Mouse (Mus musculus) heart, embryonic 13.5 days (tissue): ENCODE results near the gene Ptcd2. TPM values are rescaled to one million over a fixed set of nuclear protein-coding genes. Genes with fewer than 3 reads are reported as not detected.
"Not testable (repeated sequence)": the region's sequence is repeated elsewhere in the genome, so short reads cannot be mapped to it uniquely, and the experiment has no call there.

Experiments
- ATAC-seq: fragments of 200-750 bp; cut with Nextera tagmentation; 2 replicates; pipeline ENCODE4 v1.8.0; 2017; ENCODE audit warnings: moderate TSS enrichment; ENCODE audit not compliant: insufficient number of reproducible peaks, low FRiP score, low TSS enrichment; ENCODE audit errors: extremely low read depth
- H3K27ac ChIP-seq: fragments of 300-500 bp; sonication (generic); replicated peaks from 2 replicates; pipeline ENCODE4 v1.5.1; 2015; ENCODE audit warnings: moderate library complexity, mild to moderate bottlenecking, inconsistent platforms
- H3K27me3 ChIP-seq: fragments of 300-500 bp; sonication (generic); replicated peaks from 2 replicates; pipeline ENCODE4 v1.6.1; 2015; ENCODE audit warnings: mild to moderate bottlenecking, inconsistent platforms
- H3K36me3 ChIP-seq: fragments of 300-500 bp; sonication (generic); 2 replicates; pipeline ENCODE4 v1.6.1; 2015; ENCODE audit warnings: mild to moderate bottlenecking, inconsistent platforms
- H3K4me1 ChIP-seq: fragments of 300-500 bp; sonication (generic); 2 replicates; pipeline ENCODE4 v1.6.1; 2015; ENCODE audit warnings: inconsistent platforms
- H3K4me2 ChIP-seq: fragments of 300-500 bp; sonication (generic); 2 replicates; pipeline ENCODE4 v1.6.1; 2015; ENCODE audit warnings: inconsistent platforms, mild to moderate bottlenecking, moderate library complexity
- H3K4me3 ChIP-seq: fragments of 300-500 bp; sonication (generic); 2 replicates; pipeline ENCODE4 v1.5.1; 2015; ENCODE audit warnings: moderate library complexity, mild to moderate bottlenecking, inconsistent platforms
- H3K9ac ChIP-seq: fragments of 300-500 bp; sonication (generic); 2 replicates; pipeline ENCODE4 v1.6.1; 2015; ENCODE audit warnings: inconsistent platforms, mild to moderate bottlenecking, moderate library complexity
- H3K9me3 ChIP-seq: fragments of 300-500 bp; sonication (generic); 2 replicates; pipeline ENCODE4 v1.6.1; 2016; ENCODE audit warnings: inconsistent platforms
- WGBS: fragments of 180-500 bp; shearing (Covaris S2); methylation state at CpG from one replicate; pipeline ENCODE4 v1.1.7; 2015; ENCODE audit warnings: mixed read lengths; 5-methylcytosine and 5-hydroxymethylcytosine counted together
- polyA plus RNA-seq: library from polyadenylated mRNA; unstranded; fragments of >200 nt; fragmentation: Nextera tagmentation; extraction: Ambion mirVana; gene quantifications from 2 replicates; pipeline ENCODE4 v1.2.1, GENCODE M21; 2015

Gene Ptcd2
- polyA plus RNA-seq, 1 experiment from 2014 or later: 55.3 TPM

DNA sequence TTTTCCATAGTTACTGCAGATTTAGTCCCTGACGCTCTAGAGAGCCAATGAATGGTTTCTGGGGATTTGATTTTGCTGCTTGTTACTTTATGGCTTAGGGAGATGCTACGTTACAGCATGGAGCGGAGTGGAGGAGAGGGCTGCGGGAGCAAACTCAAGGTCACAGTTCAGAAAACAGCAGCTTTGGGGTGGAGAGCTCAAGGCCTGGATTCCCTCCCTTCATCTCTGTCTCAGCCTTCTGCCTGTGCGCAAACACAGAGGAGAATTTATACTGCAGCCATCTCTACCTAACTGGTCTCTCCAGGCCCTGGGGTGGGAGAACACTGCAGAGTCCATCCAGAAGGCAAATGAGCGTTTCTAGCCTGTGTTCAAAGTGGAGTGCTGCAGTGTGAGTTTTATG is 10.6 kb upstream of the Ptcd2 start:
- Histone ChIP-seq H3K4me1 (peaks cover 12% of the 10 kb centered on the region), H3K4me2 (no peak overlapping the region), H3K9ac (no peak overlapping the region; the same call in 1 of the 2 replicates), H3K27ac (no peak overlapping the region), H3K27me3 (no peaks in the 10 kb centered on the region), H3K36me3 (peaks cover 39% of the 10 kb centered on the region), H3K4me3 (no peak overlapping the region), H3K9me3 (no peaks in the 10 kb centered on the region)
- WGBS: 81% methylated on average over 6 of the region's 6 CpGs
- ATAC-seq: no peak

DNA sequence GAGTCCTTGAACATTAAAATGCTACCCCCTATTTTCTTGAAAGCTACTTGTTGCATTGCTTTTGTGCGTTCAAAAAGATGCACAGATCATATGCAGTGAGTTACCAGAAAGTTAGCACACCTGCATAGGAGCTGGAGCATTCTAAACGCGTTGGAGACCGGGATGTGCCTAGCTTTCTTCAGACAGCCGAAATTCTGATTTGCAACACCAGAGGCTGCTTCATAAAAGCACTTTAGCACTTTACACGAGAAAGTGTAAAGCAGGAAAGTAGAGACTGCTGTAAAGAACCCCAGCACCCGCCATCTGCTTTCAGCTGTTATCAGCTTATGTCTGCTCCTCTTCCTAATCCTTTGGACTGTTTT is 9.0 kb upstream of the Ptcd2 start:
- Histone ChIP-seq H3K27me3 (no peaks in the 10 kb centered on the region), H3K36me3 (peaks cover 34% of the 10 kb centered on the region), H3K4me2 (peak overlapping the region; percentile 84), H3K4me1 (peaks cover 12% of the 10 kb centered on the region), H3K4me3 (peak overlapping the region; percentile 58), H3K9ac (peak overlapping the region; percentile 85), H3K27ac (peak overlapping the region; percentile 83), H3K9me3 (no peaks in the 10 kb centered on the region)
- no peak for ATAC-seq
- 7% methylated on average over 7 of the region's 7 CpGs for WGBS

DNA sequence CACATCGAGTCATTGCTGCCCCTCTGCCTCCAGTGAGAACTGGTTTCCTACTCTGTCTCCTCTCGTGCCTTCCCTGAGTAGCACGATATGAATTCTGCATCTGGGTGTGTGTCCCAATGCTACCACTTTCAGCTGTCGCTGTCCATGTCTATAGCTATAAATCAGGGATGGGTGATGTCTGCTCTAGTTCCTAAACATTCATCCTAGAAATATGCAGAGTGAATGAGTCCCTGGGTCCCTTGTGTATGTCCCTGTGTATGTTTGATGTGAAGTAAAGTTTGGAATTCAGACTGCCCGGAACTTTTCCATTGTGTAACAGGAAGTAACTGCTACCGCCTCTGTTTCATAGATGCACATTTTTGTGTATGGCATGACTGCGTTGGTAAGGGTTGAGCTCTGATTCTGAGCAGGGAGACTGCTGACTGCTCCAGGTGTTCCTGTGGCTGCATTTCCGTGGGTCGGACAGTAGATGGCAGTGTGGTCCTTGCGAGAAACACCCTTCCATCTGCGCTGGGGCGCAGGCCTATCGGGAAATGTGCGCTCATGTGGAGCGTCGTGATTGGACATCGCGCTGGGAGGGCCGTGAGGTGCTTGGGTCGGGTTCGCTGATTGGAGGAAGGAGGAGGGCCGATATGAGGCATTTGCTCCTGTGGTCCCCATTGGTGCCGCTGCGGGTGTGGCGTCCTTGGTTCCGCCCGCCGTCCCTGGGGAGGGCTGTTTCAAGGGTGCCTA is 8.4 kb upstream of the Ptcd2 start:
- H3K27me3 ChIP-seq: no peaks in the 10 kb centered on the region
- H3K4me1 ChIP-seq: peaks cover 12% of the 10 kb centered on the region
- WGBS: 11% methylated on average over 28 of the region's 28 CpGs
- peaks cover 35% of the 10 kb centered on the region for H3K36me3 ChIP-seq
- H3K4me3 ChIP-seq: peak overlapping the region; percentile 58
- peak overlapping the region; percentile 85 for H3K9ac ChIP-seq
- H3K27ac ChIP-seq: peak overlapping the region; percentile 83
- no peaks in the 10 kb centered on the region for H3K9me3 ChIP-seq
- H3K4me2 ChIP-seq: peak overlapping the region; percentile 84
- ATAC-seq: peak; percentile 98

DNA sequence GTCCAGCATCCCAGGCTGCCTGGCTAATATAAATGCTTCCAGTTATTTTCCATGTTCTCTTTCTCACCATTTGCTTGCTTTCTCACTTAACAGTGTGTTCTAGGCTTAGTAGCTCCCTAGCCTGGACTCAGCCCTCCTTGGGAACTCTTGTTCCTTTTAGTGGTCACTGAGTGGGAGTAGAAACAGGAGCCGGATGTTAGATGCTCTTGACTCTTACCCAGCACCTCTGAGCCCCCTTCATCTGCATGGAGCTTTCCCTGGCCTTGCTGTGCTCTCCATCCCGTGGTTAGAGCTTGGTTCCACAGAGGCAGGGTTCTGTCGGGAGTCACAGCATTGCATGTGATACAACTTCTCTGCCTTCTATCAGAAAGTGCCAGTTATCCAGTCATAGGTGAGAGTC is 7.1 kb upstream of the Ptcd2 start:
- WGBS: 76% methylated on average over 3 of the region's 3 CpGs
- Histone ChIP-seq H3K4me2 (no peak overlapping the region), H3K36me3 (peaks cover 42% of the 10 kb centered on the region), H3K27me3 (no peaks in the 10 kb centered on the region), H3K4me1 (peaks cover 12% of the 10 kb centered on the region), H3K4me3 (no peak overlapping the region), H3K9me3 (no peaks in the 10 kb centered on the region), H3K9ac (no peak overlapping the region), H3K27ac (no peak overlapping the region)
- ATAC-seq: no peak

DNA sequence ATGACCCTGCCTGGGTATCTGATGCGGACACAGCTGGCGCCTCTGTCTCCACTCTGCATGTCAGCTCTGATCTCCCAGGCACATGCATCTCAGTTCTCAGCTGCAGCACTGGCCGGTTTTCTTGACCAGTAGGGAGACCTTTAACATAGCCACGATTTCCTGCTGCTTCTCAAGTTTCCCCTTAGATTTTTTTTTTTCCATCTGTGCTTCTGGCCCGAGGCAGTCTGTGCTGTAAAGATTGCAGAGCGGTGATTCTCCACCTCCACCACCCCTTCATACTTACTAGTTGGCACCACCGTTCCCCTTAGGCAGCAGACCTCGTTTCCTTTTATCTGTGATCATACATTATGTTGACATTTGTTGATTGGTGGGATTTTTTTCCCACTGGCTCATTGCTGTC is 6.7 kb upstream of the Ptcd2 start:
- Histone ChIP-seq H3K4me2 (no peak overlapping the region), H3K4me3 (no peak overlapping the region), H3K9ac (no peak overlapping the region; the same call in 1 of the 2 replicates), H3K4me1 (peaks cover 12% of the 10 kb centered on the region), H3K27ac (no peak overlapping the region), H3K27me3 (no peaks in the 10 kb centered on the region), H3K9me3 (no peaks in the 10 kb centered on the region), H3K36me3 (peaks cover 41% of the 10 kb centered on the region)
- no peak for ATAC-seq
- WGBS: 62% methylated on average over 8 of the region's 8 CpGs

DNA sequence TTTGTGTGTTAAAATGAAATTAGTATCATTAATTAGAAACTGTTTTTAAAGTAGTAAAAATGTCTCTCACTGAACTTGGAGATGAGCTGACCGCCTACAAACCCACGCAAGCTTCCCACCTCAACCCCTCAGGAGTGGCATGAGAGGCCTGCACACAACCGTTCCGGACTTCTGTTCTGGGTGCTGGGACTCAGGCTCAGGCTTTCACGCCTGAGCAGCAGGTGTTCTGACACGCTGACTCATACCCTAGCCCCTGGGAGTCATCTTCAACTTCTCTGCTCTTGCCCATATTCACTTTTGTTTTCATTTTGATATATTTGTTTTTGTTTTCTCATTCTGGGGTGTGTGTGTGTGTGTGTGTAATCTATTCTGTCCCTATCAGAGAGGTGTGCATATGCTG is 5.5 kb upstream of the Ptcd2 start:
- Histone ChIP-seq H3K4me1 (peaks cover 19% of the 10 kb centered on the region), H3K4me3 (no peak overlapping the region), H3K9ac (no peak overlapping the region), H3K4me2 (no peak overlapping the region), H3K27ac (no peak overlapping the region), H3K9me3 (no peaks in the 10 kb centered on the region), H3K36me3 (peaks cover 36% of the 10 kb centered on the region), H3K27me3 (no peaks in the 10 kb centered on the region)
- WGBS: 91% methylated on average over 6 of the region's 6 CpGs
- ATAC-seq: no peak

DNA sequence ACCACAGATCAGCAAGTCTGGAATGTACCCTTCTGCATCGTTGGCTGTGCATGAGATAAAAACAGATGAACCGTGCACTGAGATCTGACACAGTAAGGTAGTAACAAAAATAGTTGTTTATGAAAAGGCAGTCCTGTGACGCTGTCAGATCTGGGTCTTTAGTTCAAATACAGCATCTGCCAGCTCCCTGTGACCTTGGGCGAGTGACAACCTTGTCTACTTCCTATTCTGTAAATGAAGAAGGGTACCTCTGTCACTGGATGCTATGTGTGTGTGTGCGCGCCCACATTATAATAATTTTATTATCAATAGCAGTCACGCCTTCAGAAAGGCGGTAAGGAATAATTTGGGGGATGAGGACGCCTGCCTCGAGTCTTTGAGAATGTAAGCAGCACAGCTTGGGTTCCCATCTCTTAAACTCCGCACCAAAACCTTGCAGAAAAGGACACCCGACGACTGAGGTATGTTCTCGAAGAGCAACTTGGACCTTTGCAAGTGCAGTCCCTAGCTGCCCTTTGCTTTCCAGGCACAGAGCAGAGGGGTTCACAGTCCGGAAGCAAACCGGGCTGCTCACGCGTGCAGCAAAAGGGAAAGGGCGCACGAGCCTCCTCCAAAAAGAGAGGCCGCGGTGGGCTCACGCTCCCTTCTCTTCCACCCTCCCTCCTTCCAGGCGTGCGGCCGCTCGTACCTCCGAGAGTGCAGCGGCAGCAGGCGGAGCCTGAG is 468 bp downstream of the Ptcd2 start:
- WGBS: 2% methylated on average over 30 of the region's 30 CpGs
- peaks cover 57% of the 10 kb centered on the region for H3K36me3 ChIP-seq

DNA sequence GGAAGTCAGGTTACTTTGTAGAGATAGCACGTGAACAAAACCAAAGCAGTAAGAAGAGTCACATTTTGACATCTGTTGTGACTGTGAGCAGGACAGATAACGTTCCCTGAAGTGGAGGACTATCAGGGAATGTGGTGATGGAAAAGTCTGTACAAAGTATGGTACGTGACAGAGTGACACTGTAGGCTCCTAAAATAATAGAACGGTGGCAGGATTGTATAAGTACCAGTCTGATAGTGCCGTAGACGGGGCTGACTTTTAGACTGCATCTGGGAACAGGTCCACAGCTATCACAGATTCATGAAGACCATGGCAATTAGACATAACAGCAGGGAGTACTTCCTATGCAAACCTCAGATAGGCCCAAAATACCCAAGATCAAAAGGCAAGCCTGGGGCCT is 3.0 kb downstream of the Ptcd2 start:
- H3K4me2 ChIP-seq: no peak overlapping the region
- ATAC-seq: no peak
- H3K27ac ChIP-seq: peak overlapping the region; percentile 83

More for the DNA sequence above, 468 bp downstream of the Ptcd2 start:
- peak overlapping the region; percentile 94 for H3K9ac ChIP-seq
- peaks cover 34% of the 10 kb centered on the region for H3K4me1 ChIP-seq
- no peaks in the 10 kb centered on the region for H3K27me3 ChIP-seq
- ATAC-seq: no peak
- peak overlapping the region; percentile 86 for H3K4me2 ChIP-seq
- peak overlapping the region; percentile 88 for H3K4me3 ChIP-seq
- H3K9me3 ChIP-seq: no peaks in the 10 kb centered on the region
- H3K27ac ChIP-seq: peak overlapping the region; percentile 93

DNA sequence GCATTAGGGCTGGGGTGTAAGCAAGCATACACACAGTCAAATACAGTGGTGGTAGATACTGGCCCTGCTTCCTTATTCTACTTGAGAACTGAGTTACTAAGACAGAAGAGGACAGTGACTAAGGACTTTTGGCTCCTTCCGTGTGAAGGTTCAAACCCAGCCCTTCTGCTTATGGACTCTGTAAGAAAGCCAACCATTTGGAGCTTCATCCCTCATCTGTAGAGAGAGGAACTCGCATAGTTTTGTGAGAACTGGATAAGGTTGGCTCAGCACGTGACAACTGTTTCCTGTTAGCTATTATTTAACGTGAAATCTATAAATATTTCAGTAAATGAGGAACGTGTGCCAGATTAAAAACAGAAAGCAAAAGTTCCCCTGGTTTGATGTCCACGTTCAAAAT is 7.0 kb downstream of the Ptcd2 start:
- ATAC-seq: no peak
- 77% methylated on average over 6 of the region's 6 CpGs for WGBS
- Histone ChIP-seq H3K9me3 (no peaks in the 10 kb centered on the region), H3K4me3 (no peak overlapping the region), H3K27ac (no peak overlapping the region), H3K27me3 (no peaks in the 10 kb centered on the region), H3K4me1 (peaks cover 12% of the 10 kb centered on the region), H3K36me3 (peaks cover 96% of the 10 kb centered on the region), H3K4me2 (no peak overlapping the region), H3K9ac (no peak overlapping the region)

More for the DNA sequence above, 3.0 kb downstream of the Ptcd2 start:
- Histone ChIP-seq H3K36me3 (peaks cover 65% of the 10 kb centered on the region), H3K9me3 (no peaks in the 10 kb centered on the region), H3K9ac (peak overlapping the region; percentile 6; the same call in 1 of the 2 replicates), H3K4me1 (peaks cover 34% of the 10 kb centered on the region), H3K4me3 (no peak overlapping the region), H3K27me3 (no peaks in the 10 kb centered on the region)
- 41% methylated on average over 6 of the region's 6 CpGs for WGBS

DNA sequence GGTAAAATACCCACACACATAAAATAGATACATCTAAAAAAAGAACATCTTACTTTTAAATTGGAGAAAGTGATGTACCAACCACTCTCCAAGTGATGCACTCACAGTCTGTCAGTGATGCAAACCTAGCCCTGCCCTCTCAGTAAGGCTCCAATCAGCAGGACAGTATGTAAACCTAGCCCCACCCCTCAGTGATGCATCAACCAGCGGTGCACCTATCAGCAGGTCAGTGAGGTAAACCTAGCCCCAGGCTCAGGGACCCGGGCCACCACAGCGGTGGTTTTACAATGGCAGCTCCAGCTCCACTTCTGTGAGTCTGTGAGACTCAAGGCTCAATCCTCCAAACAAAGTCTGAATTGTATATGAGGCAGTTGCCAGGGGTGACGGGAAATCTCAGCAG is 13.2 kb downstream of the Ptcd2 start:
- Histone ChIP-seq H3K4me3 (no peak overlapping the region), H3K36me3 (peaks cover 95% of the 10 kb centered on the region), H3K27ac (no peak overlapping the region), H3K4me1 (no peaks in the 10 kb centered on the region), H3K4me2 (no peak overlapping the region), H3K9me3 (no peaks in the 10 kb centered on the region), H3K27me3 (no peaks in the 10 kb centered on the region), H3K9ac (no peak overlapping the region)
- ATAC-seq: no peak
- 77% methylated on average over 4 of the region's 4 CpGs for WGBS

DNA sequence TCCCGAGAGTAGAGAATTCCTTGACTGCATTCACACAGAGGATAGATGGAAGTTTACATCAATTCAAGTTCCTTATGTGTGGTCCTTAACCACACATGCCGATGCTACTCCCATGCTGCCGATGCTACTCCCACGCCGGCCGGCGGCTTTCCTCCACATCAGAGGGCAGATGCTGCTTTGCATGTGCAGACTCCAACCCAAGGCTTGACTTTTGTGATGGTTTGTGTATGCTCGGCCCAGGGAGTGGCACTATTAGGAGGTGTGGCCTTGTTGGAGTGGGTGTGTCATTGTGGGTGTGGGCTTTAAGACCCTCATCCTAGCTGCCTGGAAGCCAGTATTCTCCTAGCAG is 20.2 kb downstream of the Ptcd2 start:
- H3K27ac ChIP-seq, H3K4me2 ChIP-seq, ATAC-seq, H3K4me3 ChIP-seq, H3K9ac ChIP-seq, H3K9me3 ChIP-seq, H3K27me3 ChIP-seq: not testable (repeated sequence)
- 88% methylated on average over 8 of the region's 8 CpGs for WGBS
- H3K4me1 ChIP-seq: peaks cover 13% of the 10 kb centered on the region
- H3K36me3 ChIP-seq: peaks cover 95% of the 10 kb centered on the region
